Mouse (Mus musculus) heart, embryonic 14.5 days (tissue): ENCODE results near the gene Klk1b21. TPM values are rescaled to one million over a fixed set of nuclear protein-coding genes. Genes with fewer than 3 reads are reported as not detected.

ENCODE experiments used
- polyA plus RNA-seq: library from polyadenylated mRNA; unstranded; fragments of >200 nt; fragmentation: Nextera tagmentation; extraction: Ambion mirVana; gene quantifications from 2 replicates; pipeline ENCODE4 v1.2.1, GENCODE M21; 2014

The Klk1b21 gene
- polyA plus RNA-seq, 1 experiment from 2014 or later, result not detected

Other genes with a start within 250 kb of the Klk1b21 start
- gene Klk4, start 221.2 kb upstream of the Klk1b21 start, polyA plus RNA-seq, result not detected in 2 replicates
- not detected in 2 replicates for gene Klk15, start 168.6 kb upstream of the Klk1b21 start, polyA plus RNA-seq
- not detected in 2 replicates for gene Klk1b8, start 151.7 kb upstream of the Klk1b21 start, polyA plus RNA-seq
- gene Klk1b1, start 135.6 kb upstream of the Klk1b21 start, polyA plus RNA-seq, result not detected in 2 replicates
- not detected in 2 replicates for gene Klk1b9, start 126.3 kb upstream of the Klk1b21 start, polyA plus RNA-seq
- gene Klk1b11, start 106.5 kb upstream of the Klk1b21 start, polyA plus RNA-seq, result not detected in 2 replicates
- not detected in 2 replicates for gene Klk1b26, start 90.2 kb upstream of the Klk1b21 start, polyA plus RNA-seq
- not detected in 2 replicates for gene Klk1b27, start 50.0 kb upstream of the Klk1b21 start, polyA plus RNA-seq
- not detected in 2 replicates for gene Klk1b22, start 10.3 kb downstream of the Klk1b21 start, polyA plus RNA-seq
- gene Klk1b16, start 34.4 kb downstream of the Klk1b21 start, polyA plus RNA-seq, result not detected in 2 replicates
- gene Klk1b24, start 85.9 kb downstream of the Klk1b21 start, polyA plus RNA-seq, result not detected in 2 replicates
- not detected in 2 replicates for gene Klk1b3, start 95.9 kb downstream of the Klk1b21 start, polyA plus RNA-seq
- gene Klk1b4, start 105.1 kb downstream of the Klk1b21 start, polyA plus RNA-seq, result not detected in 2 replicates
- not detected in 2 replicates for gene Klk1b5, start 113.6 kb downstream of the Klk1b21 start, polyA plus RNA-seq
- not detected in 2 replicates for gene Klk1, start 123.0 kb downstream of the Klk1b21 start, polyA plus RNA-seq
- gene Gm36864, start 133.8 kb downstream of the Klk1b21 start, polyA plus RNA-seq, result not detected in 2 replicates
- 1.1 and 1.6 TPM in 2 replicates for gene 1700028J19Rik, start 144.4 kb downstream of the Klk1b21 start, polyA plus RNA-seq
- gene 2410002F23Rik, start 144.4 kb downstream of the Klk1b21 start, polyA plus RNA-seq, result 54.8 and 62.7 TPM in 2 replicates
- gene Acp4, start 155.1 kb downstream of the Klk1b21 start, polyA plus RNA-seq, result not detected in 2 replicates
- not detected in 2 replicates for gene Gm15517, start 159.1 kb downstream of the Klk1b21 start, polyA plus RNA-seq
- gene Clec11a, start 204.6 kb downstream of the Klk1b21 start, polyA plus RNA-seq, result 0.81 and 0.85 TPM in 2 replicates
- gene Shank1, start 207.9 kb downstream of the Klk1b21 start, polyA plus RNA-seq, result 0.44 and 0.96 TPM in 2 replicates